Mouse (Mus musculus) adrenal gland, postnatal 10 days (tissue): ENCODE measurements at regions not wholly inside any gene's neighbourhood (a gene's known extent, or its start where the extent isn't known, plus 50 kb on each side); places are given as distances from the start of the nearest gene placed in this dataset.
A peak's percentile ranks its signal among the peaks of the same experiment; 100 is the strongest.

Experiments
- DNase-seq: peaks from one replicate; pipeline ENCODE4 v3.0.0; 2021; ENCODE audit warnings: mixed read lengths

GRCm38 (mm10) chr11:112611073-112611472 lies 171.0 kb upstream of the Sox9 start:
- no peak for DNase-seq

GRCm38 (mm10) chr11:112615629-112616028 lies 166.4 kb upstream of the Sox9 start:
- DNase-seq, result no peak

GRCm38 (mm10) chr11:112616942-112617341 lies 165.1 kb upstream of the Sox9 start:
- DNase-seq, result no peak

- DNase-seq, result peak; percentile 50
Observed at GRCm38 (mm10) chr11:112620916-112621315, 161.1 kb upstream of the Sox9 start.

- no peak for DNase-seq
Observed at GRCm38 (mm10) chr11:112621385-112622120, 160.5 kb upstream of the Sox9 start.

GRCm38 (mm10) chr11:112649298-112649697 lies 132.7 kb upstream of the Sox9 start:
- no peak for DNase-seq

GRCm38 (mm10) chr11:112657410-112658159 lies 124.4 kb upstream of the Sox9 start:
- DNase-seq, result no peak

GRCm38 (mm10) chr11:112659911-112660310 lies 122.1 kb upstream of the Sox9 start:
- DNase-seq, result no peak

- DNase-seq, result no peak
Observed at GRCm38 (mm10) chr11:112661426-112661825, 120.6 kb upstream of the Sox9 start.

GRCm38 (mm10) chr11:112667311-112667710 lies 114.7 kb upstream of the Sox9 start:
- no peak for DNase-seq

- DNase-seq, result no peak
Observed at GRCm38 (mm10) chr11:112672086-112672485, 109.9 kb upstream of the Sox9 start.

- no peak for DNase-seq
Observed at GRCm38 (mm10) chr11:112690047-112690446, 92.0 kb upstream of the Sox9 start.

- DNase-seq, result no peak
Observed at GRCm38 (mm10) chr11:112706091-112706490, 75.9 kb upstream of the Sox9 start.

GRCm38 (mm10) chr11:112708119-112708730 lies 73.8 kb upstream of the Sox9 start:
- DNase-seq, result no peak

GRCm38 (mm10) chr11:112711656-112712055 lies 70.4 kb upstream of the Sox9 start:
- no peak for DNase-seq

GRCm38 (mm10) chr11:112718547-112718946 lies 63.5 kb upstream of the Sox9 start:
- DNase-seq, result no peak

GRCm38 (mm10) chr11:112720652-112721051 lies 61.4 kb upstream of the Sox9 start:
- no peak for DNase-seq

- DNase-seq, result no peak
Observed at GRCm38 (mm10) chr11:112722936-112723335, 59.1 kb upstream of the Sox9 start.

GRCm38 (mm10) chr11:112728154-112728952 lies 53.7 kb upstream of the Sox9 start:
- no peak for DNase-seq
